Mouse (Mus musculus): Measurements from ENCODE around the gene Fktn. TPM values are rescaled to one million over a fixed set of nuclear protein-coding genes. Genes with fewer than 3 reads are reported as not detected.
A peak's percentile ranks its signal among the peaks of the same experiment; 100 is the strongest.
"Not testable (repeated sequence)": the region's sequence is repeated elsewhere in the genome, so short reads cannot be mapped to it uniquely, and the experiment has no call there.

Gene Fktn
- polyA plus RNA-seq (2016; fragmentation: Nextera tagmentation; extraction: Ambion mirVana): 21.4 and 22.2 TPM in 2 replicates

DNA sequence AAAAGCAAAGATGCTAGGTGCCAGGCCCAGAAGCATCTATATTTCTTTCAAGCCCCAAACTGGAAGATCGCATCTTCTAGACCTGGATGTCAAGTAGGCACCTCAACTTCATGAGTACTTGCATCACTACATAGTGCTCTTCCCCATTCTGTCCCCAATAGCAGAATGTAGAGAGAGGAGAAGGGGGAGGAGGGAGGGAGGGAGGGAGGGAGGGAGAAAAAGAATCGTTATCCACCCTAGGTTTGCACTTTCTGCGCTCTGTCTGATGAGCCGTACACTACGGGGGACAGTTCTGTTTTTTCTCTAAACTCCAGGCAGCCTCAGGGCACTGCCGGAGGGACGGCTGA lies at the start of gene Fktn:
TSS of gene Fktn (plus strand) at position 295 of the 347 bp plus-strand sequence.
- Histone ChIP-seq H3K9ac (peak within 1 kb of the TSS; percentile 83), H3K4me1 (peaks cover 9% of the 10 kb centered on the region), H3K9me3 (no peaks in the 10 kb centered on the region), H3K27me3 (replicated peaks) (no peaks in the 10 kb centered on the region), H3K4me2 (replicated peaks) (peak within 1 kb of the TSS; percentile 84), H3K36me3 (no peaks in the 10 kb centered on the region), H3K27ac (peak within 1 kb of the TSS; percentile 57), H3K4me3 (peak within 1 kb of the TSS; percentile 67)
- WGBS: 8% methylated on average over 7 of the region's 7 CpGs
- peak; percentile 85 for ATAC-seq (ENCODE audit: low FRiP score, low read depth)

DNA sequence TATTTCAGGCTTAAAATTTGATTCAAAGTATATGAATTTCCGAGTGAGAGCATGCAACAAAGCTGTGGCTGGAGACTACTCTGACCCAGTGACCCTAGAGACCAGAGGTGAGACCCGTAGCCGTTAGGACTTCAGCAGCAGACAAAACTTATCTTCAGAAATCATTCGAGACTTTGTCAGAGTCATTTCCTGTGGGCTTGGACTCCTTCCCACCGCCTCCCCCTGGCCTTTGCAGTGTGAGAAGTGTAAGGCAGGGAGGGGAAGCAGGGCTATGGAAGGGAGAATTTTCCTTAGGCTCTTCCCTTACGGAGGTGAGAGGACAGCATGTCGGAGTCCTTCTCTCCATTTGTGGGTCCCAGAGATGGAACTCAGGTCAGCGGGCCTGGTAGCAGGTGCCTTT lies 31.7 kb upstream of the Fktn start:
- Histone ChIP-seq H3K9ac (no peak overlapping the region), H3K36me3 (peaks cover 23% of the 10 kb centered on the region), H3K9me3 (no peaks in the 10 kb centered on the region), H3K4me1 (no peaks in the 10 kb centered on the region), H3K27me3 (replicated peaks) (no peaks in the 10 kb centered on the region), H3K4me3 (no peak overlapping the region), H3K27ac (no peak overlapping the region), H3K4me2 (replicated peaks) (no peak overlapping the region)
- WGBS: 90% methylated on average over 8 of the region's 8 CpGs
- no peak for ATAC-seq (ENCODE audit: low FRiP score, low read depth)

DNA sequence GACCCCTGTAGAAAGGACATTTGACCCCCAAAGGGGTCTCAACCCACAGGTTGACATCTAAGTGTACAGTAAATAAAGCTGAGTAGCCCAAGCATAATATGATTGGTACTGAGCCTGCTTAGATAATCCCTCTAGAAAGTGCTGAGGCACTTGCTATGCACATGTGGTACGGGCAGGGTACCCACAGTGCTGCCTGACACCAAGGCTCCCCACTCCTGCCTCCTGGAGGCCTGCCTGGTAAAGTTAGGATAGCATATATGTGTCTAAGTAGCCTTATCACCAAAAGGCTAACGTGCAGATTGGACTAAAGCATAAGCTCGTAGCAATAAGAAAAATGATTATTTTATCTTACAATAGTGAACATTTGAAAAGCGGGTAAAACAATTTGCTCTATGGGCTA lies 24.8 kb upstream of the Fktn start:
- no peaks in the 10 kb centered on the region for H3K9me3 ChIP-seq
- no peaks in the 10 kb centered on the region for H3K27me3 ChIP-seq (replicated peaks)
- no peak overlapping the region for H3K27ac ChIP-seq
- no peak for ATAC-seq (ENCODE audit: low FRiP score, low read depth)
- no peak overlapping the region for H3K9ac ChIP-seq
- no peaks in the 10 kb centered on the region for H3K4me1 ChIP-seq
- no peak overlapping the region for H3K4me3 ChIP-seq
- peaks cover 5% of the 10 kb centered on the region; the same call in 1 of the 2 replicates for H3K36me3 ChIP-seq
- H3K4me2 ChIP-seq (replicated peaks): no peak overlapping the region
- WGBS: 93% methylated on average over 4 of the region's 4 CpGs

DNA sequence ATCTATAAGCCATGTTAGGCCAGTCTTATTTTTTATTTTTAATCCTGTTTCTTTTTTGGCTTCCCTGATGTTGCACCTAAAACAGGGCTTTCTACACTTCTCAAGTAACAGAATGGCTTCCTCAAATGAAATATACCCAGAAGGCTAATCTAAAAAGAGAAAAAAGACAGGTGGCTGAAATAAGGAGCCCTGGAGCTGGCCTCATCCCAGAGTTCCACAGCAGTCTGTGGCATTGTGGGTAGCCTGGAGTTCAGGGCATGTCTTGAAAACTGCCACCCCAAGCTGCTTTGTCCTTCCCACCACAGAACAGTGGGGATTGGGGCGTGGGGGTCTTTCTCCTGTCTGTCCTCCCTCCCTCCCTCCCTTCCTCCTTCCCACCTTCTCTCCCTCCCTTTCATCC lies 22.4 kb upstream of the Fktn start:
- no peaks in the 10 kb centered on the region for H3K27me3 ChIP-seq (replicated peaks)
- no peaks in the 10 kb centered on the region for H3K4me1 ChIP-seq
- WGBS: 80% methylated on average over 1 of the region's 1 CpGs
- H3K27ac ChIP-seq: no peak overlapping the region
- H3K4me2 ChIP-seq (replicated peaks): no peak overlapping the region
- ATAC-seq (ENCODE audit: low FRiP score, low read depth): no peak
- H3K9ac ChIP-seq: no peak overlapping the region
- H3K9me3 ChIP-seq: no peaks in the 10 kb centered on the region
- H3K36me3 ChIP-seq: peaks cover 12% of the 10 kb centered on the region
- no peak overlapping the region for H3K4me3 ChIP-seq

DNA sequence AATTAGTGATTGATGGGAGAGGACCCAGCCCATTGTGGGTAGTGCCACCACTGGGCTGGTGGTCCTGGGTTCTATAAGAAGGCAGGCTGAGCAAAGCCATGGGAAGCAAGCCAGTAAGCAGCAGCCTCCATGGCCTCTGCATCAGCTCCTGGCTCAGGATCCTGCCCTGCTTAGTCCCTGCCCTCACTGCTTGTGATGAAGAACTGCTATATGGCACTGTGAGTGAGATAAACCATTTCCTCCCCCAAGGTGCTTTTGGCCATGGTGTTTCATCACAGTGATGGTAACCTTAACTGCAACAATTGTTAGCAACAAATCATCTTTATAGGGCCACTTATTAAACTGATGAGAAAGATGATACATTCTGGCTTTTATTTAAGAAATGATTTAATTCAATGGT lies 4.6 kb upstream of the Fktn start:
- H3K4me3 ChIP-seq; ATAC-seq (ENCODE audit: low FRiP score, low read depth); H3K4me1 ChIP-seq; H3K9ac ChIP-seq; H3K36me3 ChIP-seq; H3K9me3 ChIP-seq; H3K27me3 ChIP-seq (replicated peaks); H3K27ac ChIP-seq; H3K4me2 ChIP-seq (replicated peaks): not testable (repeated sequence)

DNA sequence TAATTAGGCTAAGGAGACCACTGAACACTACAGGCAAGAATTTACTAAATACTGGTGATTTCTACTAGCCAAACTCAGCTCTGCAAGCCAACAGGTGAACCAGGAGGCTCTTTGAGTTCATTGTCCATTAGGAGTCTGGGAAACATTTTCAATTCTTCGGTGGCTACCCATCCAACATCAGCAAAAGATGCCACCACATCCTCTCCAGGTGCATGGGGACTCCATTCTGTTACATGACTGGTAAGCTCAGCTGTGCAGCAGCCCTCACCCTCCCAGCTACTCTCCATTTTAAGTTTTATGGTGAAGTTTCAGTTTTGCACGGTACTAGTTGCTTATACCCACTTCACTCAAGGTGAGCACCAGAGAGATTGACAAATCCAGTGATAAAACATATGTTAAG lies 3.8 kb upstream of the Fktn start:
- Histone ChIP-seq H3K4me1 (peaks cover 4% of the 10 kb centered on the region), H3K27me3 (replicated peaks) (no peaks in the 10 kb centered on the region), H3K27ac (no peak overlapping the region), H3K9ac (no peak overlapping the region), H3K4me2 (replicated peaks) (no peak overlapping the region), H3K4me3 (no peak overlapping the region), H3K9me3 (no peaks in the 10 kb centered on the region), H3K36me3 (no peaks in the 10 kb centered on the region)
- no peak for ATAC-seq (ENCODE audit: low FRiP score, low read depth)
- 92% methylated on average over 2 of the region's 2 CpGs for WGBS

DNA sequence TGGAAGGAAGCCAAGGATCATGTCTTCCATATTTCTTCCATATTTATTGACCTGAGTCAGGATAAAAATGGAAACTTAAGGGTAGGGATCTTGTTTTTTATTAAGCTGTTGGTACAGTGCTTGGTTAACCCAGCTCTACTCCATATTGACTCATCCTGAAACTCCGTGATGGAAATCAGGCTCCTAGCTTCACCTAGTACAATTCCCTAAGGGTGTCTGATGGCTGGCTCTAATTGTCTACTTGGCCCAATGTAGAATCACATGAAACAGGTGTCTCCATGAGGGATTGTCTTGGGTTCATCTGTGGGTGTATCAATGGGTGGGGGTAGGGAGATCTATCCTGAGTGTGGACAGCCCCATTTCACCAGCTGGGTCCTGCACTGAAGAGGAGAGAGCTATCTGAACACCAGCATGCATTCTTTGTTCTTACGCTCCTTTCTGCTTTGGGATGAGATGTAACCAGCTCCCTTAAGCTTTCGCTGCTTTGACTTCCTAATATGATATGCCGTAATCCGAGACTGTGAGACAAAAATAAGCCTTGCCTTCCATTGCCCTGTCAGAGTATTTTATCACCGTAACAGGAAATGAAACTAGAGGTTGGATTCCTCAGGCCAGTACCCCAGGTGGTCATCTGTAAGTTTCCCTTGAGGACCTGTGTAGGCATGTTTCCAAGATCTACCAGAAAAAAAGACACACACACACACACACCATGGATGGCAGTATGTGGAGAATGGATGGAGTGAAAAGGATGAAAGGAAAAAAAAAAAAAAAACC lies 3.1 kb upstream of the Fktn start:
- no peak overlapping the region for H3K27ac ChIP-seq
- WGBS: 89% methylated on average over 6 of the region's 6 CpGs
- H3K4me1 ChIP-seq: peaks cover 9% of the 10 kb centered on the region
- no peaks in the 10 kb centered on the region for H3K9me3 ChIP-seq
- H3K9ac ChIP-seq: no peak overlapping the region
- H3K4me2 ChIP-seq (replicated peaks): no peak overlapping the region
- ATAC-seq (ENCODE audit: low FRiP score, low read depth): no peak
- H3K27me3 ChIP-seq (replicated peaks): no peaks in the 10 kb centered on the region
- H3K4me3 ChIP-seq: no peak overlapping the region
- H3K36me3 ChIP-seq: no peaks in the 10 kb centered on the region

DNA sequence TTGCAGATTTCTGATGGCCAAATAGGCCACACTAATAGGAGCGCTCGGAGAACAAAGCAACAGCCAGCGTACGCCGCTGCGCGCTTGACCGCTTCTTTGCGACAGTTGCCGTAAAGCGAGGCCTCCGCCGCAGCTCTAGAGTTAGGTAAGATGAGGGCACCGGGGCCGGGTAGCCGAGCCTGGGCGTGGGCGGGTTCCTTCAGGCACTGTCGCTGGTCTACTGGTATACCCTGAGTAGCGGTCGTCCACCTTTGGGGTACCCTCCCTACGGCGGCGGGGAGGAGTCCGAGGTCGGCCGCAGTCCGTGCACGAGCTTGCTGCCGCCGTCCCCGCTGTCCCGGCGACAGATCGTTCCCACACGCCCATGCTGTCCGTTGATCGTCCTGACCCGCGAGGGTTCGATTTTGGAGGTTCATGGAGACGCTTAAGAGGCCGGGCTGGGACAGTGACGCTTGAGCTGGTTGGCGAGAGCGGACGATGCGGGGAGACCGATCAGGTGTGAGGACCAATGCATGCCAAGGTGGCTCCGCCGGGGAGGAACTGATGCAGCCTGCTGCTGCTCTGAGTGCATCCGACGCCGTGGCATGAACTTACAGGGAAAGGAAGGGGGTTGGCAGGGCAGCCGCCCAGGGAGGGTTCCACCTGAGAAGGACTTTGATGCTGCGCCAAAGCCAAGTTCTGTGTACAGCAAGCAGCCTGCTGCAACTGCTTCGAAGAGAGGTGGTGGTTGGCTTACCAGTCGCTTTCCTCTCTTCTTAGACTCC lies 435 bp downstream of the Fktn start:
- no peaks in the 10 kb centered on the region for H3K27me3 ChIP-seq (replicated peaks)

DNA sequence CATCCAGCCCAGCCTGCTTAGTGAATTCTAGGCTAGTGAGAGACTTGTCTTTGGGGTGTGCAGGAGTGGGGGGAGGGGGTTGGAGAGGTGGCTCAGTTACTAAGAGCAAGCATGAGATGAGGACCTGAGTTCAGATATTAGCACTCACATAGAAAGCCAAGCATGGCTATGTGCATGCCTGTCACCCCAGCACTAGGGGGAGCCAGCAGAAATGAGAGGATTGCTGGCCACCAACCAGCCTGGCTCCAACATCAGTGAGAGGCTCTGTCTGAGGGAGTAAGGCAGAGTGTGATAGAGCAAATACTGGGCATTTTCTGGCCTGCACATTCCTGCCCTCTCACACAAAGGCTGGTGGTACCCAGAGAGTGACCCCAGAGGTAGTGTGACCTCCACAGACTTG lies 2.2 kb downstream of the Fktn start:
- H3K9ac ChIP-seq: no peak overlapping the region
- H3K27ac ChIP-seq: no peak overlapping the region
- H3K36me3 ChIP-seq: peaks cover 6% of the 10 kb centered on the region; the same call in 1 of the 2 replicates
- H3K4me1 ChIP-seq: peaks cover 9% of the 10 kb centered on the region
- no peaks in the 10 kb centered on the region for H3K27me3 ChIP-seq (replicated peaks)
- no peak for ATAC-seq (ENCODE audit: low FRiP score, low read depth)
- no peaks in the 10 kb centered on the region for H3K9me3 ChIP-seq
- H3K4me2 ChIP-seq (replicated peaks): no peak overlapping the region
- no peak overlapping the region for H3K4me3 ChIP-seq

More for the DNA sequence above, 435 bp downstream of the Fktn start:
- Histone ChIP-seq H3K27ac (peak overlapping the region; percentile 57), H3K4me1 (peaks cover 9% of the 10 kb centered on the region), H3K36me3 (no peaks in the 10 kb centered on the region), H3K4me2 (replicated peaks) (peak overlapping the region; percentile 84), H3K9me3 (no peaks in the 10 kb centered on the region), H3K9ac (peak overlapping the region; percentile 83), H3K4me3 (peak overlapping the region; percentile 67)
- ATAC-seq (ENCODE audit: low FRiP score, low read depth): peak; percentile 97
- WGBS: 8% methylated on average over 58 of the region's 58 CpGs

DNA sequence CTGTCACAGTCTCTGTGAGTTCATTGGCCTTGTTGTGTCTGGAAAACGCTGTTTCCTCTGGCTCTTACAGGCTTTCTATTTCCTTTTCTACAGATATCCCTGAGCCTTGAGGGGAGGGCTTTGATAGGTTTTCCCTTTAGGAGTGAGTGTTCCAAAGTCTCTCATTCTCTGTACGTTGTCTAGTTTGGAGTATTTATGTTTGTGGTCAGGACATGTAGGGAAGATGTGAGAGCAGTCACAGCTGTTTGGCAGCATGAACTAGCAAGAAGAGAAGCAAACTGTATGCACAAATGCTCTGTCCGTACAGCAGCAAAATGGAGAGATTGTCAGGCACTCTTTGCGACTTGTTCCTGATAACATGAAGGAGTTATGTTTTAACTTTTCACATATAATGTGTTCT lies 3.7 kb downstream of the Fktn start:
- H3K27me3 ChIP-seq (replicated peaks): no peaks in the 10 kb centered on the region
- WGBS: 87% methylated on average over 4 of the region's 4 CpGs
- H3K36me3 ChIP-seq: peaks cover 14% of the 10 kb centered on the region; the same call in 1 of the 2 replicates
- H3K4me1 ChIP-seq: peaks cover 9% of the 10 kb centered on the region
- H3K9ac ChIP-seq: no peak overlapping the region
- ATAC-seq (ENCODE audit: low FRiP score, low read depth): no peak
- H3K4me2 ChIP-seq (replicated peaks): no peak overlapping the region
- no peaks in the 10 kb centered on the region for H3K9me3 ChIP-seq
- H3K4me3 ChIP-seq: no peak overlapping the region
- no peak overlapping the region for H3K27ac ChIP-seq

DNA sequence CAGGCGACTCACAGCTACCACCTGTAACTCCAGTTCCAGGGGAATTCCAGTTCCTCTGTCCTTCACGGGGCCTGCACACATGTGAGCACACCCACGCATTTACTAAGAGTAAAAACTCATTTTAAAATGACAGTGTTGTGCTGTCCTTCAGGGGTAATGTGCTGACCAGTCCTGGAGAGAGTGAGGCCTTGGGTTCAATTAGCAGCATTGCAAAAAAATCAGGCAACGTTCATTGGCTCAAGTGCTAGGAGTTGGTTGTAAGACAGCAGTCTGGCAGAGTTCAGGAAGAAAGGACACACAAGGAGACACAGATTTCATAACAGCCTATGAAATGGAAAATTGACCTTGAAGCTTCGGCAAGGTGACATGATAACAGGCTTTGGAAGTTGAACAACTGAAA lies 4.5 kb downstream of the Fktn start:
- whole genome bisulfite sequencing: 87% methylated on average over 5 of the region's 5 CpGs
- peaks cover 9% of the 10 kb centered on the region for H3K4me1 ChIP-seq
- ATAC-seq (ENCODE audit: low FRiP score, low read depth): no peak

DNA sequence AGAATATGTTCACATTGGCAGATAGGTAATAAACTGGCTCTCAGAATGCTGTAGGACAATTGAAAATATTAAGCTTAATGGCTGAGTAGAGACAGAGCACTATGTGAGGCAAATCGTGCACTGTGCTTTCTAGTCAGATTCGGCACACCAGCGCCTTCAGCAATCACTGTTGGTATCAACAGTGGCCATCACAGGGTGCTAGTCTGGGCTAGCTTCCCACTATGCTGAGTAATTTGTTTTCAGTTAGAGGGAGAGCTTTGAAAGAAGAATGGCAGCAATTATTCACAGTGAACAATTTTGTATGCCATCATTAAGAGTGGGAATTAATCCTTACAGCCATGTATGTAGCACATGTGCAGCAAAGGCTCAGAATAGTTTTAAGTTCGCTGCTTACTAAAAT lies 8.7 kb downstream of the Fktn start:
- no peaks in the 10 kb centered on the region for H3K9me3 ChIP-seq
- peaks cover 28% of the 10 kb centered on the region; the same call in 1 of the 2 replicates for H3K36me3 ChIP-seq
- 91% methylated on average over 4 of the region's 4 CpGs for WGBS
- H3K4me3 ChIP-seq: no peak overlapping the region
- H3K27ac ChIP-seq: no peak overlapping the region
- no peak for ATAC-seq (ENCODE audit: low FRiP score, low read depth)
- no peaks in the 10 kb centered on the region for H3K27me3 ChIP-seq (replicated peaks)
- H3K4me1 ChIP-seq: no peaks in the 10 kb centered on the region
- no peak overlapping the region for H3K9ac ChIP-seq
- no peak overlapping the region for H3K4me2 ChIP-seq (replicated peaks)

More for the DNA sequence above, 4.5 kb downstream of the Fktn start:
- Histone ChIP-seq H3K27ac (no peak overlapping the region), H3K4me3 (no peak overlapping the region), H3K9me3 (no peaks in the 10 kb centered on the region), H3K27me3 (replicated peaks) (no peaks in the 10 kb centered on the region), H3K4me2 (replicated peaks) (no peak overlapping the region), H3K36me3 (peaks cover 14% of the 10 kb centered on the region; the same call in 1 of the 2 replicates), H3K9ac (no peak overlapping the region)
